Mouse (Mus musculus) gastrocnemius, postnatal 36 days (tissue): ENCODE data around the gene Lysmd1. TPM values are rescaled to one million over a fixed set of nuclear protein-coding genes. Genes with fewer than 3 reads are reported as not detected.

ENCODE experiments used
- DNase-seq, 2 experiments: peaks; one replicate each; pipeline ENCODE4 v3.0.0; 2022
- intact Hi-C: fragments of 180-260 bp; cut with DNase I; formaldehyde crosslinking; loops from one replicate; pipeline ENCODE4 v1.15.1; 2025
- microRNA-seq, 2 experiments: library from miRNA; unstranded; fragments of <30 nt; microRNA quantifications; one replicate each; pipeline ENCODE4 v1.2.0; 2021
- total RNA-seq, 2 experiments: library from RNA; stranded (reverse); gene quantifications; 2 replicates each; pipeline ENCODE4 v1.2.3; 2021

The Lysmd1 gene
- total RNA-seq, 2 experiments from 2014 or later, result 6.4 to 8.2 TPM

DNA sequence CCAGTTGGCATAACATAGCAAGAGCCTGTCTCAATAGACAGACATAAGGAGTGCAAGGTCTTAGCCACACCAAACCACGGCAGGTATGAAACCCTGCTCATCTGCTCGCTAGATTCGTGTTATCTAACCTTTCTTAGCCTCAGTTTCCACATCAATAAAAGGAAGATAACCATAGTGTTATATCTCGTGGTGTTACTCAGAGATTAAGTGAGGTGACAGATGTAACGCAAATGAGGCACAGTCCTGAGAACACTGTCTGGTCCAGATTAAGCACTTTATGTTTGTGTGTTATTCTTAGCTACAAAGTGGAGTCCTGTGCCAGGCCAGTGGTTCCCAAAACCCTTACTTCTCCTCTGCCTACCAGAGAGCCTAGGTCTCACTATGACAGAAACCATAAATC, 31.0 kb downstream of the Lysmd1 start:
- no peak for DNase-seq
- intact Hi-C loops, result no loop called here

DNA sequence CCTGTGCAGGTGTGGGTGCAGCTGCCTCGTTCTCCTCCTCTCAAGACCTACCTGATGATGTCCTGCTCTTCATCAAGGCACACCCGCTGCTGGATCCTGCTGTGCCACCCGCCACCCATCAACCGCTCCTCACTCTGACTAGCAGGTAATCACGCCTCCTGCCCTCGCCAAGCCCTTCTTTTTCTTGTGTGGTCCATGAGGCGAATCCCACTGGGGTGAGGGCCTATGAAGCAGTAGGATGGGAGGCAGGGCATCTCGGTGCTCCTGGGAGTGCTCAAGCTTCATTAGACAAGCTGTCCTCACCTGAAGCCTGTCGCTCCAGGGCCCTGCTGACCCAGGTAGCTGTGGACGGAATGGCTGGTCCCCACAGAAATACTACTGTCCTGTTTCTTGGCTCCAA, 36.1 kb downstream of the Lysmd1 start:
- DNase-seq, result no peak

DNA sequence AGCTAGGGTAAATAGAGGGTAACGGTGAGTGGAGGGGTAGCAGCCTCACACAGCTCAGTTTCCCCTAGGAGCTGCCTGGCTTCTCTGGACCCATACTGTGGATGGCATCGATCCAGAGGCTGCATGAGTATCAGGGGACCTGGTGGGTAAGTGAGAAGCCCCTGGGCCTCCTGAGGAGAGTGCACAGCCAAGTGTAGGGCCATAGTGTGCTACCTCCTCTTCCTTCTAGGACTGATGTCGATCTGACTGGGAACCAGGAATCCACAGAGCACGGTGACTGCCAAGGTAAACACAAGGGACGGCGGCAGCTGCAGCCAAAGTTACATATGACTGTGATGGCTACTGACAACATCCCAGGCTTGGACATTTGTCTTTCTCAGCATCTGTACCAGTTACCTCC, 37.2 kb downstream of the Lysmd1 start:
- intact Hi-C loops, result loop anchor here (5.0 kb wide), 1 partner anchor 34 kb away; no protein-coding TSS in a partner anchor
- DNase-seq, result no peak

More for the DNA sequence above, 36.1 kb downstream of the Lysmd1 start:
- intact Hi-C loops, result loop anchor here (5.0 kb wide), 1 partner anchor 33 kb away; no protein-coding TSS in a partner anchor

DNA sequence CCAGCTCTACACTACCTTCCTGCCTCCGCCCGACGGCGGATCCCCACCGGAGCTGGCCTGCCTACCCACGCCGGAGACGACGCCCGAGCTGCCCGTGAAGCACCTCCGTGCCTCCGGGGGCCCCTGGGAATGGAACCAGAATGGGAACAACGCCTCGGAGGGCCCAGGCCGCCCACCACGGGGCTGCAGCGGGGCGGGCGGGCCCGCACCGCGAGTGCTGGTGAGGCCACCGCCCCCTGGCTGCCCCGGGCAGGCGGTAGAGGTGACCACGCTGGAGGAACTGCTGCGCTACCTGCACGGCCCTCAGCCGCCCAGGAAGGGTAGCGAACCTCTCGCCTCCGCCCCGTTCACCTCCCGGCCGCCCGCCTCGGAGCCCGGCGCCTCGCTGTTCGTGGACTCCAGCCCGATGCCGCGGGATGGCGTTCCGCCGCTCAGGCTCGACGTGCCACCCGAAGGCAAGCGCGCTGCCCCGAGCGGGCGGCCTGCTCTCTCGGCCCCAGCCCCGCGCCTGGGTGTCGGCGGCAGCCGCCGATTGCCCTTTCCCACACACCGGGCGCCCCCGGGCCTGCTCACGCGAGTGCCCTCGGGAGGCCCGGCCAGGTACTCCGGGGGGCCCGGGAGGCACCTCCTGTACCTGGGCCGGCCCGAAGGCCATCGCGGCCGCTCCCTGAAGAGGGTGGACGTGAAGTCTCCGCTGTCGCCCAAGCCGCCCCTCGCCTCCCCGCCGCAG, 38.8 kb downstream of the Lysmd1 start:
- intact Hi-C loops, result loop anchor here (5.0 kb wide), 1 partner anchor 35 kb away; no protein-coding TSS in a partner anchor
- no peak for DNase-seq

DNA sequence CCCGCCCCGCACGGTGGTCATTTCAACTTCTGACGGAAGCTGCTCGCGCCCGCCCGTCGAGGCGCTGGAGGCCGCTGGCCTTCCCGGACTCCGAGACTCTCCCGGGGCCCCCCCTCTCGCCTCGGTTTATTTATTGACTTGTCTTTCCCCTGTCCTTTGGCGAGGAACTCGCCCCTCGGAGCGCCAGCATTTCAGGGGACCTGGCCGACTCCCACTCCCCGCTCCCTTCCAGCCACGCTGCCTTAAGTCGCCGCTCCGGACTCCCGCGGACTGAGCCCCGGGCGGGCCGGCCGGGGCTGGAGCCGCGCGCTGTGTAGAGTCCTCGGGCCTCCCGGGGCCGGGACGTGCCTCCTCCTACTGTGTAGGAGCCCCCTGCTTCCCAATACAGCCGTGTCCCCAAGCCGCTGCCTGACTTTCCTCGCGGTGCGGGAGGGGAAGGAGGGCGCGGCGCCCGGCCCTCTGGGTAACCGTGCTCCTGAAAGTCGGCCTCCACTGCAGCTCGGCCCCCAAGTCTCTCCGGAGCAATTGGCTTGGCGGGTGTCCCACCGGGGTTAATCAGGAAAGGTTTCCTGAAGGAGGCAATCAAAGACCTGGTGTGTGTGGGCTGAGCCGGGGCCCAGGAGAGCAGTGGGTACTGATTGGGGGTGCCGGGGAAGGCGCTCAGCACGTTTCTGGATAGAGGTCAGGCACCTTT, 39.5 kb downstream of the Lysmd1 start:
- intact Hi-C loops, result loop anchor here (5.0 kb wide), 1 partner anchor 36 kb away; no protein-coding TSS in a partner anchor
- no peak for DNase-seq

DNA sequence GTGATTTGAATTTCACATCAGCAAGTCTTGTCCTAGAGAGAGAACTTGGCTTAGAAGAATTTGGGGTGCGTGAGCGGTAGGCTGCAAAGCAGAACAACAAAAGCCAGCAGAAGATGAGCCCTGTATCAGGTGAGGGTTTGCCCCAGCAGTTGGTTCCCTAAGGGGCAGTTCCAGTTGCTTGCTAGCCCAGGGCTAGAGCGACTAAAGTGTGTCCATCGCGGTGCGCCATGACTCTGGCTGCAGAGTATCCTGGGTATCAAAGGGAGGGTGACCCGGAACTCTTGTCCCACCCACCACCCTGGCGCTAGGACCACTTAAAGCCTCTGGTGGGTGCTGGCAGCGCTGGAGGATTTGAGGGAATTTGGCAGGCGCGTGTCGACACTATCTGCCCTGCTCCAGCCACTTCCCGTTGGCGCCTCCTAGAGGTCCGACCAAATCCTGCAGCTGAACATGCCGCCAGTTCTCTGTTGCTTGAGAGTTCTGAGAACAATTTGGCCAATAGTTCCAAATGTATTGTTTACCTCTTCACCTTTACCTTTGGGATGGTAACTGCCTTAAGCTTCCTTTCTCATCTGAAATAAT, 40.2 kb downstream of the Lysmd1 start:
- peak; percentile 85 to 87 for DNase-seq
- intact Hi-C loops, result loop anchor here (5.0 kb wide), 1 partner anchor 37 kb away; no protein-coding TSS in a partner anchor

DNA sequence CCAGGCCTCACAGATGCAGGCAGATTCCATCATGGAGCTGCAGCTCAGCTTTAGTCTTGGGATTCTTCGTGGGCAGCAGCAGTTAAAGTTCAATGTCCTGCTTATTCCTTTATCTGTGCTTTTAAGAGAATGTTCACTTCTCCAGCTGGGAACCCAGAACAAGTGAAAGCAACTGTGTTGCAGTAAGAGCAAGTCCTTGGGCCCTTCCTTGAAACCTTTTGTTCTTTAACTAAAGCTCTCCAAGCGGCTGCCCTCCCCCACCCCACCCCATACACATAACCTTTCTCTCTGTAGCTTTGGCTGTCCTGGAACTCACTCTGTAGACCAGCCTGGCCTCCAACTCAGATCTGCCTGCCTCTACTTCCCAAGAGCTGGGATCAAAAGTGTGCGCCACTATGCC, 42.6 kb downstream of the Lysmd1 start:
- intact Hi-C loops, result no loop called here
- no peak for DNase-seq

DNA sequence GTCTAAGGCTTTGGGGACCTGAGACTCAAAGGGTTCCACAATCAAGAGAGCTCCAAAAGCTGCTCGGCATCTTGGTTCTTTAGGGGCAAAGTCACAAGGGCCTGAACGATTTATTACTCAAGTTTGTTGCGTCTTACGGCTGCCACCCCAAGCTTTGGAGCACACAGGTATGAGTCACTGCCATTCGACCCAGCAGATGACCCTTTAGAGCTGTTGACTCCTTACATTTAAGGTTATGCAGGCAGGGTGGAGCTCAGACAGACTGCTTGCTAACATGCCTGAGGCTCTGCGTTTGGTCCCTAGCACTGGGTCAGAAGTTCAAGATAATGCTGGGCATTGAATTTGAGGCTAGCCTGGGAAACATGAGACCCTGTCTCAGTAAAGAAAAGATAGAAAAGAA, 43.7 kb downstream of the Lysmd1 start:
- no peak for DNase-seq
- intact Hi-C loops, result no loop called here

DNA sequence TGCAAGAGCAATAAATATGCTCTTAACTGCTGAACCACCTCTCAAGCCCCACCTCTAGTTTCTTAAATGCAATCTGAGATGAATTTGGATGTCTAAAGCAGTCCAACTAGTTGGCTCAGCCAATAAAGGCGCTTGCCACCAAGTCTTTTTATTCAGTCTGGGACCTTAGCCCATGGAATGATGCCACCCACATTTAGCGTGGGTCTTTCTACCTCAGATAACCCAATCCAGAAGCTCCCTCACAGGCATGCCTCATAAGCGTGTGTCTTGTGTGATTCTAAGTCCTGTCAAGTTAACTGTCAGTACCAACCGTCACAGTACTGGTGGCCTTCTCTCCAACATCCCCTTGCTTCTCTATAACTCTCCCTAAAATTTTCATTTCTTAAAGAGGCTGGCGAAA, 45.1 kb downstream of the Lysmd1 start:
- intact Hi-C loops, result no loop called here
- no peak for DNase-seq

DNA sequence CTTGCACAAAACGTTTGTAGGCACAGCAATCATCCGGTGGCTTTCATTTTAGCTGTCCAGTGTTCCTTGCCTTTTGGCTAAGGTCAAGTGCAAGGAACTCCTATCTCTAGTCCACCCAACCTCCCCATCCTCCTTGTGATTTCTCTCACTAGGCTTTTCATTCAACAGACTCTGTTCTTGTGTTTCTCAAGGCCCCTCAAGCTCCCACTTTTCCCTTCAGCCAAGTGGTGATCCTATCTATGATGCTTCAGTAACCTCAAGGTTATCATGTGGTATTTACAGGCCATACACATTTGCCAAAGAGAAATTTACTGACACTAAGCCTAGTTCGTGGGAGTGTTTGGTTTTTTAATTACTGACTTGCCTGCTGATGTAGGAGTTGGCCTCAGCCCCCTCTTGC, 46.0 kb downstream of the Lysmd1 start:
- DNase-seq, result no peak
- intact Hi-C loops, result no loop called here

DNA sequence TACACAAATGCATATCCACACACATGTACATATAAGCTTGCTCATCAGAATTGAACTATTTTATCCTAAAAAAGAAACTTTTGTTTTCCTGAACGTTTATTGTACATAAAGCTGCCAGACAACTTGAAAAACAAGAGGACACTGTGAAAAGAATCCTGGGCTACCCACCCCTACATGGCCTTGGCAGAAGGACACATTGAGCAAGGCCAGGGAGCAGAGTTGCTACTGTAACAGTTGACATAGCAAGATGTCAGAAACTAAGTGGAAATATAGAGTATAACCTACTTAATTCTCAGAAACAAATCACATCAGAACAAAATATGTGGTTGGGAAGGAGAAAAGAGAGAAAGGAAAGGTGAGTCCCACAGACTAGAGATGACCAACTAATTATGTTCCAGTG, 48.0 kb downstream of the Lysmd1 start:
- intact Hi-C loops, result no loop called here
- DNase-seq, result no peak

DNA sequence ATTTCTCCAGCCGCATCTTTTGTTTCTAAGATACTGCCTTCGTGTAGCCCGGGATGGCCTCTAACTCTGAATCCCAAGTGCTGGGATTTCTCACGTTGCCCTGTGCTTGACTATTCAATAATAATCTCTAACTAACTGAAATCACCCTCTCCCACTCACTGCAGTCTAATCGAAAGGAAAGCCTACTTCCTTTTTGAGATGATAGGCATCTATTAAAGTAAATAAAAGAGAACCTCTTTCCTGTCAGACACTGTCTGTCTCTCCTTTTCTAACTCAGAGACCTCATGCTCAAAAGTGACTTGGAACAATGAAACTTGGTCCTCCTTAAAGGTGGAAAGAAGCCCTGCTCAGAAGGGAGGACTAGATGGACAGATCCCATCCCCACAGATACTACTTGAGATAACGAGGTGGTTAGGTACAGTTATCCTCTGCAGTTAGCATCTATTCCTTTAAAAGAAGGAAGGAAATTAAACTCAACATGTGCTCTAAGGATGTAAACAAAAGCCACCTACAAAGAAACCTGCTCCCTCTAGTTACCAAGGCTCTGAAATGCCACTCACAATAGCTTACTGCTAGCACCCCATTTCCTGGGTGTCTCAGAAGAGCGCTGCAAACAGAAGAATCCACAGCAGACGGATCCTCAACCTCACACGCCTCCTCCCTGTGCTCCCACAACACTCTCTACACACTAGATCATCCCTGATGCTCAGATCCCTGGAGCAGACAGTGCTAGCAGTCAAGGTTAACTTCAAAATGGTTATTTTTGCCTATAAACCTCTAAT, 51.1 kb downstream of the Lysmd1 start:
- DNase-seq, result no peak
- intact Hi-C loops, result no loop called here

DNA sequence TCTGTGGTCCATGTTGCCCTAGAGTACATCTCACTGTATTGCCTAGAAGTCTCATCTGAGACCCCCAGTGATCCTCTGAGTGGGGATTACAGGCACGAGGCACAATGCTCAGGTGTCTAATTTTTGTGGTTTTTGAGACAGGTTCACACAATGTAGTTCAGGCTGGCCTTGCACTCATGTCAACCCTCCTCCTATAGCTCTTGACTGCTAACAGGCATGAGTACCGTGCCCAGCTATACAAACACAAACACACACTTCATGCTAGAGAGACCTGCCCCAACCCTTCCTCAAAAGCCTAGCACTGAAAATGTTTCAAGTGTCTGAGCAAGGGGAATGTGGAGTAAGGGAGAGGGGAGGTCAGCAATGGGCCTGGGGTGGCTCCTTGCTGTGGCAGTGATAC, 52.2 kb downstream of the Lysmd1 start:
- DNase-seq, result no peak
- intact Hi-C loops, result no loop called here

DNA sequence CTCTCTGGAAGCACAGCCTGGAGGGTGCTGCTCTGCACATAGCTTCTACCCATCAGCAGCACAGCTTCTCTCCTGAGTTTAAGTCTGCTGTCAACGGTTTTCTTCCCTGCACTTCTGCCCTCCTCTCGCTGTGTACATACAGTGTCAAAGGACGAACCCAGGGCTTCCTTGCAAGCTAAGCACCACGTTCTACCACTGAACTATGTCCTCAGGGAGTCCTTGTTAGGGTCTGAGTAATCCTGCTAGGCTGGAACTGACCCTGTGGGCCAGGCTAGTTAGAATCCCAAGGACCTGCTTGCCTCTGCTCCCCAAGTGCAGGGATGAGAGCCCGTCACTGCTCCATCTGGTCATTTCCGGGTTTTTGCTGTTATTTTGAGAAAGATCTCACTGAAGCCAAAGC, 53.0 kb downstream of the Lysmd1 start:
- intact Hi-C loops, result no loop called here
- no peak for DNase-seq

Small RNAs within 50 kb of the gene (microRNA-seq; reads per million reads assigned to microRNA genes)
- gene Mir8099-1, result 0 reads per million in 2 experiments

Other genes starting within 250 kb of the Lysmd1 start
- 100 to 1,000 TPM; 189 to 190 TPM for gene Psmb4, start 247.1 kb upstream of the Lysmd1 start, total RNA-seq
- 10 to 100 TPM in 1 of 2 experiments, 1 to 10 TPM in 1; 8.2 to 17.1 TPM for gene Selenbp1, start 201.0 kb upstream of the Lysmd1 start, total RNA-seq
- 1 to 10 TPM; 3.8 to 5.7 TPM for gene Rfx5, start 180.0 kb upstream of the Lysmd1 start, total RNA-seq
- 10 to 100 TPM; 18.6 to 19.6 TPM for gene Pi4kb, start 159.4 kb upstream of the Lysmd1 start, total RNA-seq
- gene Zfp687, start 118.6 kb upstream of the Lysmd1 start, total RNA-seq, result 10 to 100 TPM in 1 of 2 experiments, 1 to 10 TPM in 1; 9.5 to 11.7 TPM
- 100 to 1,000 TPM; 178 to 188 TPM for gene Psmd4, start 91.5 kb upstream of the Lysmd1 start, total RNA-seq
- gene Pip5k1a, start 27.2 kb upstream of the Lysmd1 start, total RNA-seq, result 10 to 100 TPM; 20.2 to 24.8 TPM
- 10 to 100 TPM; 39.4 to 47.9 TPM for gene Vps72, start 23.1 kb upstream of the Lysmd1 start, total RNA-seq
- gene Tmod4, start 9.6 kb upstream of the Lysmd1 start, total RNA-seq, result 100 to 1,000 TPM; 623 to 679 TPM
- 10 to 100 TPM; 21.7 to 27.3 TPM for gene Scnm1, start 77 bp upstream of the Lysmd1 start, total RNA-seq
- under 1 TPM; 0.38 to 0.69 TPM for gene Tnfaip8l2, start 8.3 kb downstream of the Lysmd1 start, total RNA-seq
- gene Sema6c, start 26.4 kb downstream of the Lysmd1 start, total RNA-seq, result 10 to 100 TPM; 96.3 to 98.2 TPM
- gene Gabpb2, start 83.8 kb downstream of the Lysmd1 start, total RNA-seq, result 1 to 10 TPM; 6.6 to 8.0 TPM
- 10 to 100 TPM; 14.2 to 18.4 TPM for gene Cdc42se1, start 94.6 kb downstream of the Lysmd1 start, total RNA-seq
- gene Mllt11, start 98.1 kb downstream of the Lysmd1 start, total RNA-seq, result 10 to 100 TPM; 48.5 to 63.2 TPM
- not detected for gene Gm128, start 107.5 kb downstream of the Lysmd1 start, total RNA-seq
- gene Bnipl, start 117.1 kb downstream of the Lysmd1 start, total RNA-seq, result not detected
- gene Mindy1, start 147.3 kb downstream of the Lysmd1 start, total RNA-seq, result 10 to 100 TPM; 21.3 to 23.8 TPM
- gene Prune1, start 148.0 kb downstream of the Lysmd1 start, total RNA-seq, result 10 to 100 TPM; 39.4 to 45.5 TPM
- gene Anxa9, start 173.1 kb downstream of the Lysmd1 start, total RNA-seq, result under 1 TPM in 1 of 2 experiments, not detected in 1; 0.64 TPM
- 10 to 100 TPM; 15.9 to 23.3 TPM for gene Cers2, start 180.7 kb downstream of the Lysmd1 start, total RNA-seq
- gene Setdb1, start 223.1 kb downstream of the Lysmd1 start, total RNA-seq, result 10 to 100 TPM in 1 of 2 experiments, 1 to 10 TPM in 1; 9.5 to 10.5 TPM